ENCODE assay signal across 22 mouse cellular contexts in the genomic region with DNA sequence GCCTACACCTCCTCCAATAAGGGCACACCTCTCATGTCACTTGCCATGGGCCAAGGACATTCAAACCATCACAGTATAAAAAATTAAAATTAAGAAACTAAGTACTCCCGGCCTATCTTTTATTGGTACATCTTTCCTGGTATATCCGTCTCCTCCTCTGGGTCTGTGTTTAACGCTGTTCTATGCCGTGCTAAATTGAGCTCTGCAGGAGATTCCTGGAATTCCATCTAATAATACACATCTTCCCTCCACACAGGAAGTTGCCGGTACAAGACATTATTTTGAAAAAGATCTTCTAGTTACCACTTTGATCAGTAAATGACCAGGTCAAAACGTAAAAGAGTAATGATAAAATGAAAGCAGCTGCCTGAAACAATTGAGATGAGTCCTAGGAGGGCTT.
DNase-seq lines count a peak whose midpoint lies in the region; ATAC-seq and TF ChIP-seq lines count a peak whose summit lies in the region.
"Had no signal": no experiment of that assay in that cellular context is flagged by ENCODE, and none has a peak within 500 bp of the region (broad histone marks: within the 10 kb centered on the region; RNA-seq: fewer than 3 reads in every experiment).

No protein-coding gene starts in this region.

- H3K4me3 ChIP-seq in heart, adult 2 months, result no peak overlapping the region
- no peak overlapping the region for H3K4me3 ChIP-seq in heart, embryonic 16.5 days (ENCODE audit: low read length)
- H3K4me3 ChIP-seq in lung, embryonic 14.5 days (ENCODE audit: low read depth, low read length), result no peak overlapping the region
- H3K4me3 ChIP-seq in stomach, embryonic 15.5 days (replicated peaks), result no peak overlapping the region
- H3K4me3 ChIP-seq: forebrain, embryonic 12.5 days; midbrain, embryonic 10.5 days had no signal

- no peaks in the 10 kb centered on the region for H3K79me2 ChIP-seq in heart, adult 2 months (replicated peaks; ENCODE audit: control insufficient read depth, insufficient read depth, low read length)

- WGBS in heart, adult 2 months, result 18% methylated on average over 6 of the region's 6 CpGs
- WGBS in heart, embryonic 16.5 days, result 14% methylated on average over 6 of the region's 6 CpGs
- 21% methylated on average over 6 of the region's 6 CpGs for WGBS in lung, embryonic 14.5 days
- 31% methylated on average over 6 of the region's 6 CpGs for WGBS in stomach, embryonic 15.5 days

- no peak overlapping the region for H3K9ac ChIP-seq in heart, adult 2 months (ENCODE audit: low read depth, low read length)
- no peak overlapping the region for H3K9ac ChIP-seq in heart, embryonic 16.5 days (ENCODE audit: low read length)
- no peak overlapping the region for H3K9ac ChIP-seq in lung, embryonic 14.5 days
- no peak overlapping the region for H3K9ac ChIP-seq in stomach, embryonic 15.5 days
- H3K9ac ChIP-seq: forebrain, embryonic 12.5 days had no signal

- no peaks in the 10 kb centered on the region for H3K9me3 ChIP-seq in heart, embryonic 16.5 days (replicated peaks; ENCODE audit: control insufficient read depth, low read length)
- no peaks in the 10 kb centered on the region for H3K9me3 ChIP-seq in lung, embryonic 14.5 days (ENCODE audit: low read depth, low read length)
- no peaks in the 10 kb centered on the region for H3K9me3 ChIP-seq in stomach, embryonic 15.5 days
- H3K9me3 ChIP-seq: forebrain, embryonic 12.5 days; midbrain, embryonic 10.5 days had no signal

- H3K4me2 ChIP-seq in heart, embryonic 16.5 days (ENCODE audit: low read depth, low read length), result peak overlapping the region; percentile 25; the same call in 1 of the 2 replicates
- H3K4me2 ChIP-seq in lung, embryonic 14.5 days, result no peak overlapping the region
- no peak overlapping the region for H3K4me2 ChIP-seq in stomach, embryonic 15.5 days
- H3K4me2 ChIP-seq: forebrain, embryonic 12.5 days; liver, embryonic 11.5 days had no signal

- TF ChIP-seq CTCF in heart, adult 2 months (IDR thresholded peaks at IDR 0.05), result no peak
- no peak for TF ChIP-seq CTCF in lung, embryonic 14.5 days (IDR thresholded peaks at IDR 0.05; ENCODE audit: low read depth)

- peaks cover 5% of the 10 kb centered on the region; the same call in 1 of the 2 replicates for H3K36me3 ChIP-seq in heart, adult 2 months (ENCODE audit: control insufficient read depth, insufficient read depth, low read length)
- no peaks in the 10 kb centered on the region for H3K36me3 ChIP-seq in heart, embryonic 16.5 days (ENCODE audit: control insufficient read depth, insufficient read depth)
- no peaks in the 10 kb centered on the region for H3K36me3 ChIP-seq in lung, embryonic 14.5 days (ENCODE audit: insufficient read depth)
- no peaks in the 10 kb centered on the region for H3K36me3 ChIP-seq in stomach, embryonic 15.5 days
- H3K36me3 ChIP-seq: forebrain, embryonic 12.5 days; midbrain, embryonic 10.5 days had no signal

- no peak for TF ChIP-seq POLR2A in heart, adult 2 months (IDR thresholded peaks at IDR 0.05; ENCODE audit: insufficient read depth, low read depth, low read length)

- H3K4me1 ChIP-seq in heart, adult 2 months (ENCODE audit: control insufficient read depth, insufficient read depth, low read length), result peaks cover 8% of the 10 kb centered on the region
- H3K4me1 ChIP-seq in heart, embryonic 16.5 days (ENCODE audit: control insufficient read depth, insufficient read depth, low read length), result peaks cover 21% of the 10 kb centered on the region
- H3K4me1 ChIP-seq in lung, embryonic 14.5 days (ENCODE audit: insufficient read depth), result peaks cover 10% of the 10 kb centered on the region; the same call in 1 of the 2 replicates
- 0 out of 2 replicates have a peak, but pooled peaks cover 8% of the 10 kb centered on the region for H3K4me1 ChIP-seq in stomach, embryonic 15.5 days
- H3K4me1 ChIP-seq: forebrain, embryonic 12.5 days had no signal

- H3K27me3 ChIP-seq in heart, adult 2 months (ENCODE audit: control insufficient read depth, insufficient read depth, low read length), result no peaks in the 10 kb centered on the region
- no peaks in the 10 kb centered on the region for H3K27me3 ChIP-seq in heart, embryonic 16.5 days (ENCODE audit: control insufficient read depth, insufficient read depth, low read length)
- H3K27me3 ChIP-seq in lung, embryonic 14.5 days (ENCODE audit: insufficient read depth, low read length), result no peaks in the 10 kb centered on the region
- H3K27me3 ChIP-seq in stomach, embryonic 15.5 days (replicated peaks), result no peaks in the 10 kb centered on the region
- H3K27me3 ChIP-seq: CH12.LX; forebrain, embryonic 12.5 days had no signal

- intact Hi-C loops in heart, adult 2 months (cut with DNase I), result no loop called here
- intact Hi-C loops in heart, postnatal 10 days (cut with DNase I), result no loop called here

- peak overlapping the region; percentile 15; the same call in 1 of the 2 replicates for H3K27ac ChIP-seq in heart, adult 2 months
- H3K27ac ChIP-seq in heart, embryonic 16.5 days (ENCODE audit: low read length), result peak overlapping the region; percentile 66
- no peak overlapping the region for H3K27ac ChIP-seq in lung, embryonic 14.5 days (ENCODE audit: low read depth)
- peak overlapping the region; percentile 45; the same call in 1 of the 2 replicates for H3K27ac ChIP-seq in stomach, embryonic 15.5 days
- H3K27ac ChIP-seq: forebrain, embryonic 12.5 days; macrophage; midbrain, embryonic 10.5 days had no signal

- ATAC-seq in heart, embryonic 16.5 days (replicated peaks; ENCODE audit: extremely low read depth, insufficient read depth, low FRiP score), result no peak
- ATAC-seq in lung, embryonic 14.5 days (ENCODE audit: insufficient read depth), result peak; percentile 58; the same call in 1 of the 2 replicates
- ATAC-seq in stomach, embryonic 15.5 days (ENCODE audit: insufficient read depth, low FRiP score, low read depth), result no peak
- ATAC-seq: hindbrain, embryonic 16.5 days had no signal

- no peak for TF ChIP-seq EP300 in heart, adult 2 months (IDR thresholded peaks at IDR 0.05; ENCODE audit: insufficient read depth, low read depth, low read length)

- DNase-seq in heart, adult 2 months, result no peak
- DNase-seq in heart, postnatal 10 days, result no peak
- no peak for DNase-seq in heart, adult 9 months (ENCODE audit: low spot score in 2 of 2)
- peak; percentile 43 for DNase-seq in lung, embryonic 14.5 days
- no peak for DNase-seq in lung, postnatal 10 days
- DNase-seq: adrenal gland, postnatal 14 days; cerebellum, adult 11 months; cerebellum, postnatal 10 days; gastrocnemius, postnatal 10 days; kidney, adult 8-10 months; kidney, postnatal 4 days; layer of hippocampus, adult 9-11 months; lung, adult 18-20 months; thymus, postnatal 36 days had no signal
